Mouse (Mus musculus): ENCODE results near the gene P2rx5. TPM values are rescaled to one million over a fixed set of nuclear protein-coding genes. Genes with fewer than 3 reads are reported as not detected.

Gene P2rx5
- total RNA-seq (2021), result 1 to 10 TPM; 1.8 to 2.7 TPM
- long read RNA-seq, experiment 1, transcript P2rx5-201 (13 exons, 2,395 nt), result major isoform, 6 of 6 reads
- long read RNA-seq, experiment 1, partial matches to known transcripts, result 0 of 6 reads
- long read RNA-seq, experiment 1, other reads (novel, unspliced or antisense), result 0 of 6 reads
- long read RNA-seq, experiment 2, partial matches to known transcripts, result 0 of 2 reads
- long read RNA-seq, experiment 2, other reads (novel, unspliced or antisense), result 1 of 2 reads

DNA sequence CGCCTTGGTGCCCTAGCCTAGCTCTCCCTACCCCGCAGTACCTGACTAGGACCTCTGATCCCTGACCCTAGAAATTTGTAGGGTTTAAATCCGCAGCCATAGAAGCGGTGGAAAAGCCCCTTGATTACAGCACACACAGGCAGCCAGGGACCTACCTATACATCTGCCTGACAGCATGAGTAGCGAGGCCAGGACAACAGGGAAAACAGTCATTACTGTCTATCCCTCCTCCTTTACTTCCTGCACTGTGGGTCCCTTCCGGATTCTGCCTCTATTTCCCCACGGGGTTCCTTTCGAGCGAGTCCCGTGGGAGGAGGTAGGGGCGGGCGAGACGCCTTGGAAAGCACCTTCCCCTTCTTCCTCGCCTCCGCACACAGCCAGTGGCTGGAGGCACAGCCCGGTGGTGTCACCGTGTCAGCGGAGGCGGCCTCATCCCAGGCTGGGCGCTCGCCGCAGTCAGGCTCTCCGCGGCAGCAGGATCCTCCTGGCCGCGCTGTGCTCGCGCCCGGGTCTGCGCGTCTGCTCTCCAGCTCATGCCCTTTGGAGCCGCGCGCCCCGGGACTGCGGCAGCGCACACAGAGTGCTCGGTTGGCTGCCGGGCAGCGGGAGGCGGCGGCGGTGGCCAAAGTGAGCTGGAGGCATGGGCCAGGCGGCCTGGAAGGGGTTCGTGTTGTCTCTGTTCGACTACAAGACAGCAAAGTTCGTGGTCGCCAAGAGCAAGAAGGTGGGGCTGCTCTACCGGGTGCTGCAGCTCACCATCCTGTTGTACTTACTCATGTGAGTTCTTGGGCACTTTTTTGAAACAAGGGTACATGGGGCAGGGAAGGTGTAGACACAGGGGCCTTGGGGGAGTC lies at the start of gene P2rx5:
Gene P2rx5, plus strand, starts transcription at position 465 of the 854 bp plus-strand sequence.
- no peak for DNase-seq (ENCODE audit: low spot score in 2 of 2)

DNA sequence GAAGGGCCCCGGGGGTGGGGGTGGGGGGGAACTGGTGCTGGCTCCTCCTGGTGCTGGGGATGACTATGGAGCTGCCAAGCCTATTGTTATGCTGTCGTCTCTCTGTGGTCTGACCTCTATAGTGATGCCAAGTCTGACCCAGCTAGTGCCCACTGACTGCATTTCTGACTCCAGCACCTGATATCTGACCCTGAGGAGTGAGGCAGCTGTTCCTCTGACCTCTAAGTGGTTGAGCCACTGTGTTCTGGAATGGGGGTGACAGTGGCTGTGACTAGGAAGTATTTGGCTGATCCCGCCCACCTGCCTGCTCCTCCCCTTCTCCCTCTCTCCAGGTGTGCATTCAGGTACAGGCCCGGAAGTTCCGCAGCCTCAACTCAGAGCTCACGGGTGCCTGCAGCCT lies 48.8 kb upstream of the P2rx5 start:
- no peak for DNase-seq (ENCODE audit: low spot score in 2 of 2)

DNA sequence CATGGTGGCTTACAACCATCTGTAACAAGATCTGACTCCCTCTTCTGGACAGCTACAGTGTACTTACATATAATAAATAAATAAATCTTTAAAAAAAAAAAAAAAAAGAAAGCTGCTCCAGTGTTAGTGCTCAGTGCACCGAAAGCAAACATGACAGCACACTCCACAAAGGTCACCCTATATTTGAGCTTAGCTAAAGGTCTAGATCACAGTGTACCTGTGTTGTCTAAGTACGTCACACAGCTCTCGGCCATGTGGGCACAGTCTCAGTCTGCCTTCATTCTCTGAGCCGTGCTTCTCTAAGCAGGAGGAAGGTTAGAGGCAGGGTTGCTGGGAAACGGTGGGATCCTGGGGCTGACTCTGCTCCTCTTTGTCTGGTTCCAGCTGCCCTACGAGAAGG lies 33.7 kb upstream of the P2rx5 start:
- no peak for DNase-seq (ENCODE audit: low spot score in 2 of 2)

DNA sequence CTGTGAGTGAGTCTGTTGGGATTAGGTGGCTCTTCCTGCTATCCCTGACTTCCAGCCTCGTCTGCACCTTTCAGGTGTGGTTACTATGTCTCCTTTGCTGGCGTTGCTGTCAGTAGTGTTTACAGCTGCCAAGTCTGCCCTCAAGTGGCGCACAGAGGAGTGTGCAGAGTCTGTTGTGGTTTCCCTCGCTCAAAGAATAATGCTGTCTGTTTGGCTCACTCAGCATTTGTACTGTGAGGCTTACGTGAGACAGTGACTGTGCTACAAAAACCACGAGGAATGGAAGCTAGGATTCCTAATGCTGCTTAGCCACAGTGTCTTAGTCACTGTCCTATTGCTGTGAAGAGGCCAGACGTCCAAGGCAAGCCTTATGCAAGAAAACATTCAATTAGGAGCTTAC lies 29.2 kb upstream of the P2rx5 start:
- no peak for DNase-seq (ENCODE audit: low spot score in 2 of 2)

DNA sequence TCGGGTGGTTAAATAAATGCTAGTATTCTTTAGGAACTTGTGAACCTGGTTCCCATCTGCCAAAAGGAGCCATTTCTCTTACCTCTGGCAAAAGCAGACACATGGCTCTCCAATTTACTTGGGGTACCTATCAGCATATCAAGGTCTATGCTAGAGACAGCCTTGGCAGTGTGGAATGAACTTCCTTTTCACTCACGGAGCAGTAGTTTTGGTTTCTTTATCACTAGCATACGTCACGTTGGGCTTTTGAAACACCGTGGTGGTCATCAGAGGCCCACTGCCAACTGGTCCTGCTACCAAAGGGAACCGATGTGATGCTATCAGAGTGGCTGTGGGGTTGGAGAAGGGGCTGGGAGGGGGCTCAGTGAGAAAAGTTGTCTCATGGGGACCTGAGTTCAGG lies 27.2 kb upstream of the P2rx5 start:
- no peak for DNase-seq (ENCODE audit: low spot score in 2 of 2)

DNA sequence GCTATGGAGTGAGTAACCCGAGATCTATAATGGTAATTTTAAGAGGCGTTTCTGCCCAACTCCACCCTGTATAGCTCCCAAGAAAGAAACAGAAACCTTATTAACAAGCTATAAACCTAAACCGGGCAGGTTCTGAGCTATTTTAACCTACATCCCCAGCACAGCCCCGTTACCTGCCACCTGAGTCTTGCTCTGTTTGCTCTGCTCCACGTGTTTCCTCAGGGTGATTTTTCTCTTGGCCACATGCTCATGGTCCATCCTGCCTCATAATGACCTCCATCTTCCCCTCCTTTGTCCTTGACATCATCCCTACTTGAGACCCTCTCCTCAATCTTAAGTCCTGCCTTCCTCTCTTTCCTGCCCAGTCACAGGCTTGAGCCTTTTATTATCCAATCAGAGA lies 26.0 kb upstream of the P2rx5 start:
- no peak for DNase-seq (ENCODE audit: low spot score in 2 of 2)

DNA sequence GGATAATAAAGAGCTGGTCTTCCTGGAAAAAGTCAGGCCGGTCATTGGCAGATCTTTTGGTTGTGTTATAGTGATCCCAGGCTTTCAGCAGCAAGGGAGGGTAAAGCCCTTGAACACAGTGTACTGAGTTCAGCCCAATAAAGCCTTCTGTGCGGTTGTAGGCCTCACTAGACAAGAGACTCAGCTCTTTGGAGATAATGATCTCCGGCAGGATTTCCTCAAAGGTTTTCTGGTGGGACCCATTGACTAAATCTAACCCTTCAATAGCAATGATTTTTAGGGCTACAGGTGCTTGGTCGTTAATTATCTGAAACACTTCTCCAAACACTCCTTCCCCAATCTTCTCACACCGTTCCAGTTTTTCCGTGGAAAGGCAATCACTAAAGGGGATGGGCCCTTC lies 23.6 kb upstream of the P2rx5 start:
- no peak for DNase-seq (ENCODE audit: low spot score in 2 of 2)

DNA sequence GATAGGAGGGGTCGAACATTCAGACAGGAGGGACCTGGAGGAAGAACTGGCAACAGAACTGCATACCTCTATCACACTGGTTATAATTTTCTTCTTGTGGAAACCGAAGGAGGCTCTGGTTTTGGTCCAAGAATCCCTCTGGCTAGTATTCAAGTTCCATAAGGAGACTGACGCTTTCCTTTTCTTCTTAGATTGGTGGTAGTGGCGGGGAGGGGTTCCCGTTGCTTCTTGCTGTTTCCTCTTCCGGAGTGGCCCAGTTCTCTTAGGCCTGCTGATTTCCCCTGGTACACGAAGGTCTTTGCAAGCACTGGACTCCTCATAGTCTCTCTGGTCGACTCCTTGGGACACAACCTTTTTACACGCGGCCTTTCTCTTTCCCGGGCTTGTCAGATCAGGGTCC lies 23.1 kb upstream of the P2rx5 start:
- no peak for DNase-seq (ENCODE audit: low spot score in 2 of 2)

DNA sequence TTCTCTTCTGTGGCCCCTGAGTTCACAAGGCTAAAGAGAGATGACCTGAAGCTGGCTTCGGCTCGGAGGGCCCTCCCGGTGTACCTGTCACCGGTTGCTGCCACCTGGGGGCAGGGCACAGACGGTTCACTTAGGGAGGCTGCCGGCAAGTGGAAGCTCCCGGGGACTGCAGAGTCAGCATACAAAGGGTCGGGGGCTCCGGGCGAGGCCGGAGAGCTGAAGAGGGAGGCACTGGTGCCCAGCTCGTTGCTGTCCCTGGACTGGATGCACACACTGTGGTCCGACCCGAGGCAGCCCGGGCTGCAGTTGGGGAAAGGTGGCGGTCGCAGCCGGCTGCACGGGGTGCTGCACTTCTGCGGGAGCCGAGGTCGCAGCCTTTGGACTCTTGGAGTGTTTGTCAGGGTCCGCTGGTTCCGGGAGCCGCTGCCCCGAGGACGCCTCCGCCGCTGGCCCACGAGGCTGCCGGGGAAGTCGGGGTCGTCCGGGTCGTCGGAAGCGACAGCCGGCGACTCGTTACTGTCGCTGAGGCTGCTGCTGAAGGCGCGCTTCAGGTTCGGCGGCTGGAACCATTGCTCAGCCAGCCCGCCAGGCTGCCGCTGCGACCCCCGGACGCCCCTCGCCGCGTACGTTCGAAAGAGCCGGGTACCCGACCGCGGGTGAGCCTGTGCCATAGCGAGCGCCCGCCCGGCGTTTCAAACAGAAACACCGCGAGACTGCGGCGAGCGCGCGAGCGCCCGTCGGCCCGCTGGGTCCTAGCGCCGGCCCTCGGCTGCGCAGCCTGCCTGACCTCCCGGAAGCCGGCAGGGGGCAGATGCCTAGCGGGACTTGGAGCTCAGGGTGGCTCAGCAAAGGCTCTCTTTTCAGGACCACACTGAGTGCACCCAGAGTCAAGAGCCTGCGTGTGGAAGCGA lies 22.4 kb upstream of the P2rx5 start, which contains the start of gene Haspin:
Gene Haspin, minus strand, starts transcription at position 704 of the 911 bp plus-strand sequence.
- DNase-seq (ENCODE audit: low spot score in 2 of 2), result peak; percentile 87 to 92

DNA sequence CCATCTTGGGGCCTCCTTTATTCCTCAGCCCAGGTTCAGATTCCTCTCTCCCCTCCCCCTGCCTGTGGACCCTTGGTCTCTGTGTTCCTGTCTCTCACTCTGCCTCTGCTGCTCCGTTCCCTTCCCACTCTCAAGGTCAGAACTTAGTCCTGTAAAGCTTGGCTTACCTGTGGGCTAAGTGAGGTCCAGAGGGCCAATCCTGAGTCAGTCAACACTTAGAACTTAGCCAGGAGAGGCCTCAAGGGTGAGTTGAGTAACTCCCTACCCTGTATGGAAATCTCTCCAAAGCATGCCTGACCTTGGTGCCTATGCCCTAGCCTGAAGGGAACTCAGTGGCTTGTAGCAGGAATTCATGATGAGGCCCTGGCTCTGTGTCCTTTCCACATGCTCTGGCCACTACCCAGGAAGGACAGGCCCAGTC lies 15.9 kb upstream of the P2rx5 start:
- no peak for DNase-seq (ENCODE audit: low spot score in 2 of 2)

DNA sequence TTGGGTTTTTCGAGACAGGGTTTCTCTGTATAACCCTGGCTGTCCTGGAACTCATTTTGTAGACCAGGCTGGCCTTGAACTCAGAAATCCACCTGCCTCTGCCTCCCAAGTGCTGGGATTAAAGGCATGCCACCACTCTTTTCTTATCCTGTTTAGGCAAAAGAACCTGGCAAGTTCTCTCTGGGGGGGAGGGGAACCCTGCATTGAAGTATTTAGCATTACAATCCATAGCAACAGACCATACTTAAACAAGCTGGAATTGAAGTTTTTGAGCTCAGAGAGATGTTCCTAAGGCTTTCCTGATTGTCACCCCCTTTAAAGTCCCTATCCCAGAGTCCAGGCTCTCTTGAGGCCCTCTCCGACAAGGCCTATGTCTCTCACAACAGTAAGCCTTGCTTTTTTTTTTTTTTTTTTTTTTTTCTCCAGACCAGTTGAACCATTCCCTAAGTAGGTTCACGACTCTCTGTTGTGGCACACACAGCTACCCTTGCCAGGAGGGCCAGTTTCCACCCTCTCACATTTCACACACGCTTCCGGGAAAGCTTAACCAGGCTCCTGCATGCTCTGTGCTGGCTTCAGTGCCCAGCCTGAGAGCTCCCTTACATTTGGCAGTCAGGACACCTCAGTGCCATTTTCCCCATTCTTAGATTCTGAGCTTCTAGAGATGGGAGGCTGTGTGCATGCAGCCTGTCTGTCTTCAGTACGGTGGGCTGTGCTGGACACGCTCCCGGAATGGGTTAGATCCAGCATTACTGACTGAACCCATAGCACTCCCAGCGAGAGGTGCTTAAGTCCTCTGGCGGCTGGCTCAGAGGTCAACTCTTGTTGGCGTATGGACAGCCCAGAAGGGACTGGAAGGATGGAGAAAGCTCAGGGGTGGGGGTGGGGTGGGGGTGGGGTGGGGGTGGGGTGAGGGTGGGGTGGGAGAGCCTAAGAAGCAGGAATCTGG lies 13.9 kb upstream of the P2rx5 start:
- no peak for DNase-seq (ENCODE audit: low spot score in 2 of 2)

DNA sequence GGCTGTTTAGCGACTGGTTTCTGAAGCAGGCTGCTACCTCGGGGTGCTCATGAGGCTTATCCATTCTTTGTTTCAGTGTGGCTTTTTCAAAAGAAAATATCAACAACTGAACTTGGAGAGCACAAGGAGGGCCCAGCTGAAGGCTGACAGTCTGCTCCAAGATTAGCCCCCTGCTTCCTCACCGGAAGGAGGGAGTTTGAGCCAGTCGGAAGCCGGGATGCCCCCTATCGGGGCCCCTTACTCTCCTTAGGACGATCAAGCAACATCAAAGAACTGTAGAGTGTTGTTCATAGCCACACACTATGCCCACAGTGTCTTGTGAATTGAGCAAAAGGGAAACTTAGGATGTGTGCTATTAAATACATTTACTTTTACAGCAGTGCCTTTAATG lies 13.3 kb upstream of the P2rx5 start:
- DNase-seq (ENCODE audit: low spot score in 2 of 2), result no peak

DNA sequence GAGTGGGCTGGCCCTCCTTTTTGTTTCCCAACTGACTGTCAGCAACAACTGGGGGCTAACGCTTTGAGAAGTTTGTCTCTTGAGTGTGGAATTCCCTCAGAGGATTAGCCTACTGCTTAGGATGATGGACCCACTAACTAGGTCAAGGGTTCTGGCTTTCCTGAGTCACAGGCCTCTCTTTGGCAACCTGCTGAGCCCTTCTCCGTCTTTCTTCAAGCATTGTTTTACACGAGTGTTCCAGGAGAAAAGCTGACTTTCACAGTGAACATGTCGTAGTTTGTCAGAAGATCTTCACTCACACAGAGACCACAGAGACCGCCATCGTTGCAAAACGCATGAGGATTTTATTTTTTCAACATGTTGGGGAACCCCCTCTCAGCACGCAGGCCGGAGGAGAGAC lies 12.0 kb upstream of the P2rx5 start:
- no peak for DNase-seq (ENCODE audit: low spot score in 2 of 2)

DNA sequence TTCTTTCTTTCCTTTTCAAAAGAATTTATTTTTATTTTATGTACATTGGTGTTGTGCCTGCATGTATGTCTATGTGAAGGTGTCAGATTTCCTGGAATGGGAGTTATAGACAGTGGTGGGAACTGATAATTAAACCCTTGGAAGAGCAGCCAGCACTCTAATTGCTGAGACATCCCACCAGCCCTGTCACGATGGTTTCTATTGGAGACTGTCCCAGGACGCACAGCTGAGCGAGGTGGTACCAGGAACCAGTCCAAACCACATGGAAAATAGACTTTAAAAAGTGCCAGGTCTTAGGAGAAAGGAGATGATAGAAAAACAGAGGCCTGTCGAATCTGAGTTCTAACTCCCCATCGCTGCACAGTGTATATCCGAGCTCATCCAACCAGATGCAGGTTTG lies 5.2 kb upstream of the P2rx5 start:
- no peak for DNase-seq (ENCODE audit: low spot score in 2 of 2)

DNA sequence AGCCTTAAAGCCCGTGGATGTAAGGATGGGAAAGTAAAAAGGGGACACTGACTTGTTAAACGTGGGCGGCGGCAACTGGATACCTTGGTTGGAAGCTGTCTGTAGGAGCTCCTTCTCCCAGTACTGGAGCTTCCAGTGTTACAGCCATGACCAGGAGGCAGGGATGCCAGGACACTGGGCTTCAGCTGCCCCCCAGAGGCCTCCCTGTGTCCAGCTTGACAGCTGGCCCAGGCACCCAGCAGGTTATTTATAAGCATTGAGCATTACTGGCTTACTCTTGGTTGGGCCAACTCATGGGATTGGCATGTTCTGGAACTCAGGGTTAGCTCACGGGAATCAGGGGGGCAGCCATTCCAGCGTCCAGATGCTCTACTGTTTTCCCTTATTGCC lies 585 bp downstream of the P2rx5 start:
- no peak for DNase-seq (ENCODE audit: low spot score in 2 of 2)

DNA sequence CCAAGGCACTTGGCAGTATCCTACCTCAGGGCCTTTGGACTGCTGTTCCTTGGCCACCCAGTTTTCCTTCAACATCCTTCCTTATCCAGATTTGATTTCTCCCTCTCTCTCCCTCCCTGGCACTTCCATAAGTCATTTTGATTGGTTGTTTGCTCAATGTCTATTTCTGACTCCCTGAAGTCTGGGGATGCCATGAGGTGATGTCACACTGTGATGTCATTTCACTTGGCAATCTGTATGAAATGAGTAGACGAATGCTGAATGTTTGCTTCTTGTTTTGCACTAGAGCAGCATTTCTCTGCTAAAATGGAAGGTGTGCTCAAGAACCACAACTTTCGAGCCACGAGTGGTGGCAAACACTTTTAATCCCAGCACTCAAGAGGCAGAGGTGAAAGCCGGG lies 1.4 kb downstream of the P2rx5 start:
- DNase-seq (ENCODE audit: low spot score in 2 of 2), result no peak

DNA sequence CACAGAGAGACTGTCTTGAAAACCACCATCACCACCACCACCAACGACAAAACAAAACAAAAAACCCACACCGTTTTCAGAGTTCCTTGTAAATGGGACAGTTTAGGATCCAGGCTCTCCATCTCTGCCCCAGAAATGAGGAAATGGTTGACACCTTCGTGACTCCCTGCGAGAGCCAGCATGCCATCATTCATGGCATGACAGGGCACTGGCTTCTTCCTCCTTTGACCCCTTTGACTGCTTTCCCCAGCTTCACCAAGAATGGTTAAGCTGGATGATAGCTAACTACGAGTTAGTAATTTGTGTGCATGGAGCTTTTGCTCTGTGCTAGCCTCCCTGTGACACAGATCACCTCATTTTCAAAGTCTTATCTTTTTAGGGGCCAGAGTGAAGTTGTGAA lies 2.1 kb downstream of the P2rx5 start:
- no peak for DNase-seq (ENCODE audit: low spot score in 2 of 2)

DNA sequence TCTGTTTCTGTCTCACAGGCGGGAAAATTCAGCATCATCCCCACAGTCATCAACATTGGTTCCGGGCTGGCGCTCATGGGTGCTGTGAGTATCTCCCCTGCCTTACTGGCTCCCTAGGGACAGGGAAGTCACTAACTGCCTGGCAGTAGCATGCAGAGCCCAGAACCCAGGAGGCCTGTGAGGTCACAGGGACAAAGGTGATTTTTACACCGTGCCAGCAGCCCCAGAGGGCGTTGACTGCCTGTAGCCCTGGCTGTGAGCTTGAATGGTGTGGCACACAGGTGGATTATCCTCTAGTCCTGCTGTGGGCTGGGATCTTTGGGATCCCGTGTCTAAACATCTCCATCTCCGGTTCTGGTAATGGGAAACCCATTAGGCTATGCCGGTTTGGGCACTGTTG lies 7.8 kb downstream of the P2rx5 start:
- DNase-seq (ENCODE audit: low spot score in 2 of 2), result no peak

DNA sequence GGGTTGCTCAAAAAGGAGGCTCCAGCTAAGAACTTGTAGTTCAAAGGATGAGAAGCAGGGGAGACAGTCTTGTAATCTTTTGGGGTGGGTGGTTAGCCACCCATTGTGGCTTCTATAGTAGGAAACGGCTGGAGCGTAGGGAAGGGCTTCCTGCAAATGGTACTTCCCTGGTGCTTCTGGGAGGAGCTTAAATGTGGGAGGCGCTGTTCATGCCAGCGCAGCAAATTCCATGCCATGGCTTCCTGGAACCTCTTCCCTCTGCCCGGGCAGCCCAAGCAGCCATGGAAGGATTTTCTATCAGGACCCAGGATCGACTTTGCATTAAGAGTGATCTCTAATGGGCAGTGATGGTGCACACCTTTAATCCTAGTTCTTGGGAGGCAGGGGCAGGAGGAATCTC lies 8.4 kb downstream of the P2rx5 start:
- DNase-seq (ENCODE audit: low spot score in 2 of 2), result no peak

DNA sequence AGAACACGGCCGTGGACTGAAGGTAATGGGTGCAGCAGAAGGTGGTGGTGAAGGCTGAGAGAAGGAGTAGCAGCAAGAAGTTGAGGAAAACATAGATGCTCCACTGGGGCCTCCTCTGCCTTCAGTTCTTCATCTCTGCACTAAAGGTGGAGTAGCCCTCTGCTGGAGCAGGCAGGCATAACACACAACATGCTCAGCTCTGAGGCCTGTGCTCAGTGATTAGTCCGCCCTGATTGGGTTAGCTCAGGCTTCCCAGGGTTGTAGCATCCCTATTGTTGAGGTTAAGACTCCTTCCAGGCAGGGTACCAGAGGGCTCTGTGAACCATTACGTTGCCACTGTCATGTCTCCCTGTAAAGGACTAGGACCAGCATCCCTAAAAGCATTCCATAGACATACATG lies 9.0 kb downstream of the P2rx5 start:
- DNase-seq (ENCODE audit: low spot score in 2 of 2), result no peak

DNA sequence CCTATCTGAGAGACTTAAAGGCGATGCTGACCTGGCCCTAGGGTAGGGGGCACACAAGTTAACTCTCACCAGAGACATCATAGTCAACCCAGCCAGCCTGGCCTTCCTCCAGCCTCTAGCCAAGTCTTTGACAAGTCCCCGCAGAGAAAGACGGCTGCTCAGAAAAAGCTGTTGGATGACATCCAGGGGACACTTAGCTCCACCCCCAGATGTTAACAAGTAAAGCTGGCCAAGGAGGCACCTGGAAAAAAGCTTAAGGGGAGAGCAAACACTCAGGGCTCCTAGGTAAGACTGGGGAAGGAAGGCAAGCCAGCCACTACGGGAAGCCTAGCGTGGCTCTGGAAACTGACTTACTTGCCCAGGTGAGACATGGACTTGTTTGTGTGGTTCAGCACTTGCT lies 12.0 kb downstream of the P2rx5 start:
- no peak for DNase-seq (ENCODE audit: low spot score in 2 of 2)

All from adrenal gland, postnatal 4 days (tissue).